Mouse (Mus musculus) regulatory T cell (primary cell): ENCODE data around the gene Utf1.

ENCODE experiments used
- in situ Hi-C: fragments of 300-600 bp; cut with MboI, MseI; formaldehyde crosslinking; loops from one replicate; pipeline ENCODE4 v1.15.1; 2025; ENCODE audit warnings: high pct_unique_total_duplicates

Utf1 gene

GRCm38 (mm10) chr7:139943674-139944281, at the start of gene Utf1:
Utf1 (plus strand) TSS chr7:139943789.
- in situ Hi-C loops, result no loop called here

- in situ Hi-C loops, result no loop called here
Observed at GRCm38 (mm10) chr7:139894655-139895557, 48.7 kb upstream of the Utf1 start, which contains the start of gene Kndc1. Kndc1 (plus strand) TSS chr7:139894696.

- in situ Hi-C loops, result no loop called here
Observed at GRCm38 (mm10) chr7:139896271-139896670, 47.3 kb upstream of the Utf1 start.

- in situ Hi-C loops, result no loop called here
Observed at GRCm38 (mm10) chr7:139896796-139897195, 46.8 kb upstream of the Utf1 start.

GRCm38 (mm10) chr7:139898606-139899005, 45.0 kb upstream of the Utf1 start:
- in situ Hi-C loops, result no loop called here

GRCm38 (mm10) chr7:139899505-139899904, 44.1 kb upstream of the Utf1 start:
- in situ Hi-C loops, result no loop called here

GRCm38 (mm10) chr7:139900456-139900855, 43.1 kb upstream of the Utf1 start:
- in situ Hi-C loops, result loop anchor here (10.0 kb wide), 1 partner anchor 884 kb away; the partner anchor contains the start of gene Syce1

- in situ Hi-C loops, result loop anchor here (10.0 kb wide), 1 partner anchor 884 kb away; the partner anchor contains the start of gene Syce1
Observed at GRCm38 (mm10) chr7:139900896-139901295, 42.7 kb upstream of the Utf1 start.

GRCm38 (mm10) chr7:139901981-139902380, 41.6 kb upstream of the Utf1 start:
- in situ Hi-C loops, result loop anchor here (10.0 kb wide), 1 partner anchor 883 kb away; the partner anchor contains the start of gene Syce1

GRCm38 (mm10) chr7:139905261-139905660, 38.3 kb upstream of the Utf1 start:
- in situ Hi-C loops, result loop anchor here (10.0 kb wide), 1 partner anchor 880 kb away; the partner anchor contains the start of gene Syce1

GRCm38 (mm10) chr7:139905661-139906060, 37.9 kb upstream of the Utf1 start:
- in situ Hi-C loops, result loop anchor here (10.0 kb wide), 1 partner anchor 879 kb away; the partner anchor contains the start of gene Syce1

GRCm38 (mm10) chr7:139908176-139908575, 35.4 kb upstream of the Utf1 start:
- in situ Hi-C loops, result loop anchor here (10.0 kb wide), 1 partner anchor 877 kb away; the partner anchor contains the start of gene Syce1

- in situ Hi-C loops, result loop anchor here (10.0 kb wide), 1 partner anchor 875 kb away; the partner anchor contains the start of gene Syce1
Observed at GRCm38 (mm10) chr7:139909469-139909868, 34.1 kb upstream of the Utf1 start.

GRCm38 (mm10) chr7:139910204-139910835, 33.3 kb upstream of the Utf1 start:
- in situ Hi-C loops, result loop anchor here (5.0 kb wide), 1 partner anchor 82 kb away; the partner anchor contains the start of gene Adam8

GRCm38 (mm10) chr7:139914141-139915047, 29.2 kb upstream of the Utf1 start:
- in situ Hi-C loops, result loop anchor here (5.0 kb wide), 1 partner anchor 78 kb away; the partner anchor contains the start of gene Adam8

- in situ Hi-C loops, result no loop called here
Observed at GRCm38 (mm10) chr7:139915646-139916257, 27.8 kb upstream of the Utf1 start.

- in situ Hi-C loops, result no loop called here
Observed at GRCm38 (mm10) chr7:139916345-139916744, 27.2 kb upstream of the Utf1 start.

- in situ Hi-C loops, result no loop called here
Observed at GRCm38 (mm10) chr7:139918262-139918661, 25.3 kb upstream of the Utf1 start.

- in situ Hi-C loops, result no loop called here
Observed at GRCm38 (mm10) chr7:139930732-139931131, 12.9 kb upstream of the Utf1 start.

GRCm38 (mm10) chr7:139936705-139937104, 6.9 kb upstream of the Utf1 start:
- in situ Hi-C loops, result loop anchor here (5.0 kb wide), 1 partner anchor 61 kb away; no protein-coding TSS in a partner anchor
